Mouse (Mus musculus) neural tube, postnatal 0 days (tissue): ENCODE results near the gene Zscan18. TPM values are rescaled to one million over a fixed set of nuclear protein-coding genes. Genes with fewer than 3 reads are reported as not detected.

ENCODE experiments used
- polyA plus RNA-seq: library from polyadenylated mRNA; unstranded; fragments of >200 nt; fragmentation: Nextera tagmentation; extraction: Ambion mirVana; gene quantifications from 2 replicates; pipeline ENCODE4 v1.2.1, GENCODE M21; 2015

Zscan18 gene
- 19.4 and 23.9 TPM in 2 replicates for polyA plus RNA-seq

GRCm38 (mm10) chr7:12802866-12803726 is at the start of gene Zscan18:
Gene Zscan18 (minus strand): TSS chr7:12803635.

GRCm38 (mm10) chr7:12834162-12835120 is 31.0 kb upstream of the Zscan18 start, which contains the start of gene Zfp110:
Gene Zfp110 (plus strand): TSS chr7:12834761.

GRCm38 (mm10) chr7:12818521-12819295 is 15.3 kb upstream of the Zscan18 start, which contains the start of gene Zfp329:
Gene Zfp329 (minus strand): TSS chr7:12818858.

GRCm38 (mm10) chr7:12734904-12735303 is 68.5 kb downstream of the Zscan18 start, which contains the start of gene Vmn2r56:
Gene Vmn2r56 (minus strand): TSS chr7:12735004.

Other genes starting within 250 kb of the Zscan18 start
- 0.01 TPM in 1 of 2 replicates, not detected in the other for gene Vmn2r53, start 194.8 kb downstream of the Zscan18 start, polyA plus RNA-seq
- gene Vmn2r54, start 163.3 kb downstream of the Zscan18 start, polyA plus RNA-seq, result not detected in 2 replicates
- not detected in 2 replicates for gene Vmn2r55, start 118.6 kb downstream of the Zscan18 start, polyA plus RNA-seq
- not detected in 2 replicates for gene Vmn2r56, start 68.6 kb downstream of the Zscan18 start, polyA plus RNA-seq
- gene Zfp329, start 15.2 kb upstream of the Zscan18 start, polyA plus RNA-seq, result 18.5 and 20.4 TPM in 2 replicates
- 15.4 and 15.5 TPM in 2 replicates for gene Zfp110, start 31.1 kb upstream of the Zscan18 start, polyA plus RNA-seq
- 4.5 and 5.1 TPM in 2 replicates for gene Zfp128, start 77.5 kb upstream of the Zscan18 start, polyA plus RNA-seq
- gene Zscan22, start 94.2 kb upstream of the Zscan18 start, polyA plus RNA-seq, result 6.8 TPM in 2 replicates
- gene Rps5, start 118.7 kb upstream of the Zscan18 start, polyA plus RNA-seq, result 620 and 632 TPM in 2 replicates
- 1.0 and 1.6 TPM in 2 replicates for gene Rnf225, start 123.8 kb upstream of the Zscan18 start, polyA plus RNA-seq
- gene Zfp324, start 162.2 kb upstream of the Zscan18 start, polyA plus RNA-seq, result 10.5 and 12.2 TPM in 2 replicates
- 6.8 and 7.0 TPM in 2 replicates for gene Zfp446, start 174.2 kb upstream of the Zscan18 start, polyA plus RNA-seq
- gene Slc27a5, start 194.6 kb upstream of the Zscan18 start, polyA plus RNA-seq, result 0.17 and 0.32 TPM in 2 replicates
- gene Trim28, start 195.5 kb upstream of the Zscan18 start, polyA plus RNA-seq, result 179 and 196 TPM in 2 replicates
- 28.3 and 32.5 TPM in 2 replicates for gene Zbtb45, start 206.4 kb upstream of the Zscan18 start, polyA plus RNA-seq
- gene Chmp2a, start 231.2 kb upstream of the Zscan18 start, polyA plus RNA-seq, result 180 and 183 TPM in 2 replicates
- 188 and 191 TPM in 2 replicates for gene Ube2m, start 234.6 kb upstream of the Zscan18 start, polyA plus RNA-seq